Mouse (Mus musculus) testis, adult 2 months (tissue): ENCODE data around the gene H2-Ab1.

Experiments used
- CTCF ChIP-seq: fragments of 200-500 bp; IDR thresholded peaks from 2 replicates; pipeline ENCODE4 v1.5.1; 2012; ENCODE audit warnings: low read depth, mild to moderate bottlenecking, inconsistent platforms, low read length, moderate library complexity; ENCODE audit not compliant: control insufficient read depth, insufficient read depth, insufficient replicate concordance
- POLR2A ChIP-seq: fragments of 200-500 bp; IDR thresholded peaks from 2 replicates; pipeline ENCODE4 v1.6.1; 2012; ENCODE audit warnings: low read depth, mild to moderate bottlenecking, inconsistent platforms, low read length, moderate library complexity; ENCODE audit not compliant: control insufficient read depth

- TF ChIP-seq CTCF: no peak
- no peak for TF ChIP-seq POLR2A
Observed at GRCm38 (mm10) chr17:34295891-34296794, 38.7 kb downstream of the H2-Ab1 start.
